Mouse (Mus musculus): Measurements from ENCODE around the gene Blmh. TPM values are rescaled to one million over a fixed set of nuclear protein-coding genes. Genes with fewer than 3 reads are reported as not detected.
A peak's percentile ranks its signal among the peaks of the same experiment; 100 is the strongest.

Gene Blmh
- total RNA-seq (2022), result 10 to 100 TPM; 22.9 to 25.4 (median 24.0) TPM

- no peak for DNase-seq (ENCODE audit: low spot score in 2 of 2)
Observed at GRCm38 (mm10) chr11:76924759-76925236, at the start of gene Blmh. Gene Blmh (plus strand): TSS chr11:76924809.

- DNase-seq (ENCODE audit: low spot score in 2 of 2), result no peak
Observed at GRCm38 (mm10) chr11:76879816-76880215, 44.8 kb upstream of the Blmh start.

- DNase-seq (ENCODE audit: low spot score in 2 of 2), result no peak
Observed at GRCm38 (mm10) chr11:76884451-76884850, 40.2 kb upstream of the Blmh start.

- DNase-seq (ENCODE audit: low spot score in 2 of 2), result no peak
Observed at GRCm38 (mm10) chr11:76889339-76890164, 35.1 kb upstream of the Blmh start.

- no peak for DNase-seq (ENCODE audit: low spot score in 2 of 2)
Observed at GRCm38 (mm10) chr11:76891171-76891570, 33.4 kb upstream of the Blmh start.

- DNase-seq (ENCODE audit: low spot score in 2 of 2), result no peak
Observed at GRCm38 (mm10) chr11:76891738-76892349, 32.8 kb upstream of the Blmh start.

GRCm38 (mm10) chr11:76892972-76893371, 31.6 kb upstream of the Blmh start:
- no peak for DNase-seq (ENCODE audit: low spot score in 2 of 2)

GRCm38 (mm10) chr11:76893570-76893969, 31.0 kb upstream of the Blmh start:
- no peak for DNase-seq (ENCODE audit: low spot score in 2 of 2)

- peak; percentile 24 to 31 for DNase-seq (ENCODE audit: low spot score in 2 of 2)
Observed at GRCm38 (mm10) chr11:76894240-76894639, 30.4 kb upstream of the Blmh start.

GRCm38 (mm10) chr11:76896360-76896759, 28.2 kb upstream of the Blmh start:
- DNase-seq (ENCODE audit: low spot score in 2 of 2), result no peak

- DNase-seq (ENCODE audit: low spot score in 2 of 2), result no peak
Observed at GRCm38 (mm10) chr11:76897126-76897525, 27.5 kb upstream of the Blmh start.

- DNase-seq (ENCODE audit: low spot score in 2 of 2), result no peak
Observed at GRCm38 (mm10) chr11:76897871-76898270, 26.7 kb upstream of the Blmh start.

- no peak for DNase-seq (ENCODE audit: low spot score in 2 of 2)
Observed at GRCm38 (mm10) chr11:76898751-76899150, 25.9 kb upstream of the Blmh start.

- DNase-seq (ENCODE audit: low spot score in 2 of 2), result no peak
Observed at GRCm38 (mm10) chr11:76899758-76900738, 24.6 kb upstream of the Blmh start.

- no peak for DNase-seq (ENCODE audit: low spot score in 2 of 2)
Observed at GRCm38 (mm10) chr11:76901579-76902361, 22.8 kb upstream of the Blmh start, which contains the start of gene Tmigd1. Gene Tmigd1 (plus strand): TSS chr11:76902159.

- no peak for DNase-seq (ENCODE audit: low spot score in 2 of 2)
Observed at GRCm38 (mm10) chr11:76904340-76904739, 20.3 kb upstream of the Blmh start.

GRCm38 (mm10) chr11:76908651-76909050, 16.0 kb upstream of the Blmh start:
- no peak for DNase-seq (ENCODE audit: low spot score in 2 of 2)

GRCm38 (mm10) chr11:76911325-76912054, 13.1 kb upstream of the Blmh start:
- DNase-seq (ENCODE audit: low spot score in 2 of 2), result no peak

- no peak for DNase-seq (ENCODE audit: low spot score in 2 of 2)
Observed at GRCm38 (mm10) chr11:76912055-76912395, 12.6 kb upstream of the Blmh start.

GRCm38 (mm10) chr11:76914366-76914765, 10.2 kb upstream of the Blmh start:
- no peak for DNase-seq (ENCODE audit: low spot score in 2 of 2)
